Mouse (Mus musculus) liver, postnatal 0 days (tissue): Measurements from ENCODE around the gene Mup3. TPM values are rescaled to one million over a fixed set of nuclear protein-coding genes. Genes with fewer than 3 reads are reported as not detected.
"Not testable (repeated sequence)": the region's sequence is repeated elsewhere in the genome, so short reads cannot be mapped to it uniquely, and the experiment has no call there.

Experiments
- ATAC-seq: fragments of 200-750 bp; cut with Nextera tagmentation; 2 replicates; pipeline ENCODE4 v1.8.0; 2017; ENCODE audit warnings: mild to moderate bottlenecking, moderate library complexity
- DNase-seq: peaks from one replicate; pipeline ENCODE4 v3.0.0-alpha.2; 2016
- H3K27ac ChIP-seq: fragments of 300-500 bp; sonication (generic); 2 replicates; pipeline ENCODE4 v1.5.1; 2014; ENCODE audit warnings: antibody characterized with exemption, moderate library complexity, mild to moderate bottlenecking, low read depth
- H3K27me3 ChIP-seq: fragments of 300-500 bp; sonication (generic); 2 replicates; pipeline ENCODE4 v1.6.1; 2014; ENCODE audit warnings: low read length, control low read depth, mixed read lengths; ENCODE audit not compliant: insufficient read depth
- H3K36me3 ChIP-seq: fragments of 300-500 bp; sonication (generic); replicated peaks from 2 replicates; pipeline ENCODE4 v1.6.1; 2014; ENCODE audit warnings: mild to moderate bottlenecking, control low read depth, low read length, moderate library complexity, mixed read lengths; ENCODE audit not compliant: insufficient read depth
- H3K4me1 ChIP-seq: fragments of 300-500 bp; sonication (generic); 2 replicates; pipeline ENCODE4 v1.6.1; 2014; ENCODE audit warnings: antibody characterized with exemption, mild to moderate bottlenecking, control low read depth; ENCODE audit not compliant: insufficient read depth
- H3K4me2 ChIP-seq: fragments of 300-500 bp; sonication (generic); 2 replicates; pipeline ENCODE4 v1.6.1; 2014; ENCODE audit warnings: low read depth, mild to moderate bottlenecking, low read length, moderate library complexity, mixed read lengths
- H3K4me3 ChIP-seq: fragments of 300-500 bp; sonication (generic); 2 replicates; pipeline ENCODE4 v1.5.1; 2014; ENCODE audit warnings: low read depth, low read length
- H3K9ac ChIP-seq: fragments of 300-500 bp; sonication (generic); replicated peaks from 2 replicates; pipeline ENCODE4 v1.6.1; 2014; ENCODE audit warnings: mild to moderate bottlenecking, moderate library complexity
- H3K9me3 ChIP-seq: fragments of 300-500 bp; sonication (generic); 2 replicates; pipeline ENCODE4 v1.6.1; 2016; ENCODE audit warnings: mild to moderate bottlenecking, control low read depth, low read length, mixed read lengths
- CTCF ChIP-seq: sonication (generic); IDR thresholded peaks from 2 replicates; pipeline ENCODE4 v1.5.1; 2016; ENCODE audit warnings: antibody characterized with exemption, low read depth
- EP300 ChIP-seq: IDR thresholded peaks from 2 replicates; pipeline ENCODE4 v1.6.1; 2016; ENCODE audit warnings: antibody characterized with exemption, low read depth, mild to moderate bottlenecking
- WGBS: fragments of 180-500 bp; shearing (Covaris S2); extraction: QIAGEN DNeasy Blood & Tissue Kit; methylation state at CpG from one replicate; pipeline ENCODE4 v1.1.7; 2014; ENCODE audit not compliant: insufficient replicate concordance; 5-methylcytosine and 5-hydroxymethylcytosine counted together
- polyA plus RNA-seq: library from polyadenylated mRNA; unstranded; fragments of >200 nt; fragmentation: Nextera tagmentation; extraction: Ambion mirVana; gene quantifications from 2 replicates; pipeline ENCODE4 v1.2.1, GENCODE M21; 2015

Mup3 gene
- polyA plus RNA-seq, result not detected in 2 replicates

GRCm38 (mm10) chr4:62087241-62087640 lies at the start of gene Mup3:
TSS of gene Mup3 (minus strand) at chr4:62087342.
- Histone ChIP-seq H3K9ac (no peak within 1 kb of the TSS), H3K27me3 (no peaks in the 10 kb centered on the region), H3K36me3 (no peaks in the 10 kb centered on the region), H3K9me3 (no peaks in the 10 kb centered on the region), H3K4me3 (no peak within 1 kb of the TSS), H3K27ac (no peak within 1 kb of the TSS), H3K4me2 (no peak within 1 kb of the TSS), H3K4me1 (peaks cover 3% of the 10 kb centered on the region; the same call in 1 of the 2 replicates)
- ATAC-seq (no peak), DNase-seq (no peak)
- TF ChIP-seq CTCF, result no peak
- TF ChIP-seq EP300, result no peak
- WGBS, result 76% methylated on average over 2 of the region's 2 CpGs

GRCm38 (mm10) chr4:62133706-62134105 lies 46.6 kb upstream of the Mup3 start:
- no peaks in the 10 kb centered on the region for H3K36me3 ChIP-seq
- H3K27me3 ChIP-seq, result no peaks in the 10 kb centered on the region
- H3K4me2 ChIP-seq, result no peak overlapping the region
- H3K27ac ChIP-seq, result no peak overlapping the region
- peak; percentile 14 for DNase-seq
- no peak overlapping the region for H3K9ac ChIP-seq
- no peak overlapping the region for H3K4me3 ChIP-seq
- no peaks in the 10 kb centered on the region for H3K4me1 ChIP-seq
- ATAC-seq, result no peak
- TF ChIP-seq CTCF (peak; percentile 33), EP300 (no peak)
- WGBS, result 62% methylated on average over 7 of the region's 7 CpGs
- peaks cover 5% of the 10 kb centered on the region; the same call in 1 of the 2 replicates for H3K9me3 ChIP-seq

GRCm38 (mm10) chr4:62103366-62103765 lies 16.2 kb upstream of the Mup3 start:
- ATAC-seq, H3K4me2 ChIP-seq, H3K36me3 ChIP-seq, H3K9ac ChIP-seq, H3K4me3 ChIP-seq, H3K27me3 ChIP-seq, H3K4me1 ChIP-seq, H3K27ac ChIP-seq, H3K9me3 ChIP-seq: not testable (repeated sequence)
- WGBS, result 38% methylated on average over 1 of the region's 2 CpGs
- peak; percentile 26 for DNase-seq
- TF ChIP-seq CTCF, result peak; percentile 65

- Histone ChIP-seq H3K9me3 (no peaks in the 10 kb centered on the region), H3K4me3 (no peak overlapping the region), H3K9ac (no peak overlapping the region), H3K36me3 (no peaks in the 10 kb centered on the region), H3K27ac (no peak overlapping the region), H3K27me3 (no peaks in the 10 kb centered on the region), H3K4me2 (no peak overlapping the region), H3K4me1 (peaks cover 3% of the 10 kb centered on the region; the same call in 1 of the 2 replicates)
- ATAC-seq (peak; percentile 67), DNase-seq (no peak)
- TF ChIP-seq EP300 (no peak), CTCF (no peak)
- WGBS, result 40% methylated on average over 2 of the region's 2 CpGs
These were observed 811 bp upstream of the Mup3 start for GRCm38 (mm10) chr4:62087953-62088352.

GRCm38 (mm10) chr4:62082755-62083154 lies 4.4 kb downstream of the Mup3 start:
- no peak for ATAC-seq
- TF ChIP-seq CTCF (no peak), EP300 (no peak)
- Histone ChIP-seq H3K4me3 (no peak overlapping the region), H3K27me3 (no peaks in the 10 kb centered on the region), H3K27ac (no peak overlapping the region), H3K9me3 (no peaks in the 10 kb centered on the region), H3K36me3 (no peaks in the 10 kb centered on the region), H3K4me2 (no peak overlapping the region), H3K4me1 (peaks cover 3% of the 10 kb centered on the region; the same call in 1 of the 2 replicates), H3K9ac (no peak overlapping the region)
- no peak for DNase-seq

- no peak overlapping the region for H3K4me3 ChIP-seq
- no peak overlapping the region for H3K4me2 ChIP-seq
- H3K9ac ChIP-seq, result no peak overlapping the region
- TF ChIP-seq EP300 (no peak), CTCF (no peak)
- no peaks in the 10 kb centered on the region for H3K9me3 ChIP-seq
- no peaks in the 10 kb centered on the region for H3K27me3 ChIP-seq
- ATAC-seq (no peak), DNase-seq (no peak)
- WGBS, result 74% methylated on average over 3 of the region's 3 CpGs
- H3K36me3 ChIP-seq, result no peaks in the 10 kb centered on the region
- no peak overlapping the region for H3K27ac ChIP-seq
- H3K4me1 ChIP-seq, result no peaks in the 10 kb centered on the region
These were observed 12.0 kb downstream of the Mup3 start for GRCm38 (mm10) chr4:62075126-62075525.

- H3K27me3 ChIP-seq, H3K4me3 ChIP-seq, H3K9ac ChIP-seq, H3K36me3 ChIP-seq, H3K4me1 ChIP-seq, H3K4me2 ChIP-seq, H3K9me3 ChIP-seq, DNase-seq, H3K27ac ChIP-seq: not testable (repeated sequence)
- 44% methylated on average over 2 of the region's 2 CpGs for WGBS
- ATAC-seq, result peak; percentile 64; the same call in 1 of the 2 replicates
These were observed 32.4 kb downstream of the Mup3 start for GRCm38 (mm10) chr4:62054780-62055179.

- H3K36me3 ChIP-seq, H3K4me1 ChIP-seq, H3K9me3 ChIP-seq, H3K9ac ChIP-seq, H3K27me3 ChIP-seq, H3K4me3 ChIP-seq, ATAC-seq, H3K27ac ChIP-seq, DNase-seq, H3K4me2 ChIP-seq: not testable (repeated sequence)
- 38% methylated on average over 1 of the region's 3 CpGs for WGBS
These were observed 33.1 kb downstream of the Mup3 start, which contains the start of gene Mup20 for GRCm38 (mm10) chr4:62054058-62054457. TSS of gene Mup20 (minus strand) at chr4:62054158.
